Mouse (Mus musculus): Measurements from ENCODE around the gene Crcp.

Crcp gene

GRCm38 (mm10) chr5:130059413-130060328 lies 30.6 kb downstream of the Crcp start:
- DNase-seq = no peak

GRCm38 (mm10) chr5:130060329-130060665 lies 31.2 kb downstream of the Crcp start:
- no peak for DNase-seq

- peak; percentile 37 to 46 for DNase-seq
Measured at GRCm38 (mm10) chr5:130062096-130062495, 33.0 kb downstream of the Crcp start.

DNA sequence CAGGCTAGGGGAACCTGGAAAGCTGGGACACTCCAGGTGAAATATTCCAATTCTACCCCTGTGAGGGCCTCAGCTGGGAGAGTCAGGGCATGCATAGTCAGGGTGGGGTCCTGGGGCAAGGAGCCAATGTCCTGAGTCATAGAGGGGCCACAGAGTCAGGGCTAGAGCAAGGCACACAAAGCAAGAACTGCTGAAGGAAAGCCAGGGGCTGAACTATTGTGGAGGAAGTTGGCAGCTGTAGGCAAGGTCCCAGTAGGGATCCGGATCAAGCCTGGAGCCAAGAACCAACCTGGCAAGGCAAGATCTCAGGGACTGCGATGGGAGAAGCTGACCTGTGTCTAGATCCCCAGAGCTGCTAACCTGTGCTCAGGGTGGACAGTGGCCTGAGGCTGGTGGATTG lies 34.7 kb downstream of the Crcp start:
- no peak for DNase-seq

GRCm38 (mm10) chr5:130065579-130065978 lies 36.5 kb downstream of the Crcp start:
- peak in 1 of 2 experiments; percentile 42 for DNase-seq

DNA sequence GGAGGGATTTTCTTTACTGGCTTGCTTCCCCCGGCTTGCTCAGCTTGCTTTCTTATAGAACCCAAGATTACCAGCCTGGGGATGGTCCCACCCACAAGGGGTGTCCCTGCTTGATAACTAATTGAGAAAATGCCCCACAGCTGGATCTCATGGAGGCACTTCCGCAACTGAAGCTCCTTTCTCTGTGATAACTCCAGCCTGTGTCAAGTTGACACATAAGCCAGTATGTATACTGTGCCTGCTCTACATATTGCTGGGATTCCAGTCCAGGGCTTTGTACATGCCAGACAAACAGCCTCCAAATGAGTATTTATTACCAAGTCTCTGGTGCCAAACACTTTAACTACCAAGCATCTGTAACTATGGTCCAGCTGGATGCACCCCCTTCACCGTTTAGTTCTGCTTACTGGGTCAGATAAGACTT lies 38.8 kb downstream of the Crcp start:
- DNase-seq = no peak

GRCm38 (mm10) chr5:130073026-130073425 lies 43.9 kb downstream of the Crcp start, which contains the start of gene Tpst1:
Tpst1 (plus strand) TSS chr5:130073326.
- DNase-seq = no peak

DNA sequence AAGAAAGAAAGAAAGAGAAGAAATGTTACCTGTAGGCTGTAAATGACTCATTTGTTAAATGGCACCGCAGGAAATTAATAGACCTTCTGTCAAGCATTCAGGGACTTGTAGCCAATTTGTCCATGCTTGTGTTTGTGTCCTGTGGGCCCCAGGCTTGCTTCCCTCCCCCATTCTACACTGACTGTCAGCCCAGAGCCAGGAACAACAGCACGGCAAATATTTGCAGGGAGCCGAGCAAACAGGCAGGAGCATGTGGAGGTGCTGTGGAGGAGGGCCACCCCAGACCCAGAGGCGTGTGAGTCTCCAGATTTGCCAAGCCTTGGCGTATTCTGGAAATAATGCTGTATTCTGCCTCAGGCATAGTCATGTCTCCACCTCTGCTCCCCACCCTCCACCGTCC lies 45.4 kb downstream of the Crcp start:
- DNase-seq = no peak

DNA sequence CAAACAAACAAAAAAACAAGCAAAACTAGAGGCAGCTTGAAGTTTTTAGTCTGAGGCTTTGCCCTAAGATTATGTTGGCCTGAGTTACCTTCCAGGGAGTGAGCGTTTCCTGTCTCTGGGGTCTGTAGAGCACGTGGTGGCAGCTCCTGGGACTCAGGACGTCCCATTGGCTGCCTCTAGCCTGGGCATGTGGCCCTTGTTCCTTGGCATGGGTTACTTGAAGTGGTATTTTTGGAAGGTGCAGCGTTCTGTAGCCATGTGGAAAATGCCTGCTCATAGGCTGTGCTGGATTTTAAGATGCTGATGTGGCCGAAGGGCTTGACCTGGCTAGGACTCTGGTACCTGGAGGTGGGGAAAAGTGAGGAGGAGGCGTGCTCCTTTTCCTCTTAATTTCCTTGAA lies 47.3 kb downstream of the Crcp start:
- DNase-seq = no peak

DNA sequence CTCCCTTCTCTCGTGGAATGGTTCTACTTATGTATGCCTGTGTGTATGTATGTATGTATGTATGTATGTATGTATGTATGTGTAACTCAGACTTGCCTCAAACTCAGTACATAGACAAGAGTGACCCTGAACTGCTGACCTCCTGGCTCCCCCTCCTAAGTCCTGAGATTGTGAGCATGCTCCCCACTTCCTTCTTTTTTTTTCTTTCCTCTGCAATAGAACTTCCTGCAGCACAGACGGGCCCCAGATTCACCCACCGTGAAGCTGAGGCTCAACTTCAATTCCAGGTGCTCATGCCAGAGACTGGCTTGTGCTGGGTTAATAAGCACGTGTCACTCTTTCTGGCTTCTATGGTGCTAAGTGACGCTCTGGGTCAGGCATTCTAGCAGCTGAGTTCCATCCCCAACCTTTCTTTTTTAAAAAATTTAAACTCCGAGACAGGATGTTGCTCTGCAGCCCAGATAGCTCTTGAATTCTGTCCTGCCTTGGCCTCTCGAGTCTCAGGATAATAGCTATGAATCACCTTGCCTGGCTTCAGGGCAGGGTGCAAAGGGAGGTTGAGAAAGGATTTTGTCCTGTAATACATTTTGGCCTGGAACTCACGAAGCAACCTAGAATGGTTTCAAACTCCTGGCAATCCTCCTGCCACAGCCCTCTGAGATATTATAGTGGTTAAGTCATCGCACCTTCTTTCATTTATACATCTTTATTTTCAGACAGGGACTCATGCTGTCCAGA lies 49.2 kb downstream of the Crcp start:
- DNase-seq = peak in 1 of 2 experiments; percentile 21

DNA sequence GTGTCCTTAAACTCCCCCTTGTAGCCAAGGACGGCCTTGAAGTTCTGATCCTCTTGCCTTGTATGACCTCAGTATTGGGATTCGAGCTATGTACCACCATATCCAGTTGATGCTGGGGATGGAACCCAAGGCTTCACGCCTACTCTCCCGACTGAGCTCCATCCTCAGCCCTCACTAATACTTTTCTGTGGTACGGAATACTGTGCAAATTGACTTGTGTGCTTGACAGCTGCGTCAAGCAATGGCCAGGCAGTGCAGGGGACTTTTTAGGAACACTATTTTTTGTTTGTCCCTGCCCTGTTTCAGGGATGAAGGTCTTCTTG lies 49.7 kb downstream of the Crcp start:
- DNase-seq = no peak

DNA sequence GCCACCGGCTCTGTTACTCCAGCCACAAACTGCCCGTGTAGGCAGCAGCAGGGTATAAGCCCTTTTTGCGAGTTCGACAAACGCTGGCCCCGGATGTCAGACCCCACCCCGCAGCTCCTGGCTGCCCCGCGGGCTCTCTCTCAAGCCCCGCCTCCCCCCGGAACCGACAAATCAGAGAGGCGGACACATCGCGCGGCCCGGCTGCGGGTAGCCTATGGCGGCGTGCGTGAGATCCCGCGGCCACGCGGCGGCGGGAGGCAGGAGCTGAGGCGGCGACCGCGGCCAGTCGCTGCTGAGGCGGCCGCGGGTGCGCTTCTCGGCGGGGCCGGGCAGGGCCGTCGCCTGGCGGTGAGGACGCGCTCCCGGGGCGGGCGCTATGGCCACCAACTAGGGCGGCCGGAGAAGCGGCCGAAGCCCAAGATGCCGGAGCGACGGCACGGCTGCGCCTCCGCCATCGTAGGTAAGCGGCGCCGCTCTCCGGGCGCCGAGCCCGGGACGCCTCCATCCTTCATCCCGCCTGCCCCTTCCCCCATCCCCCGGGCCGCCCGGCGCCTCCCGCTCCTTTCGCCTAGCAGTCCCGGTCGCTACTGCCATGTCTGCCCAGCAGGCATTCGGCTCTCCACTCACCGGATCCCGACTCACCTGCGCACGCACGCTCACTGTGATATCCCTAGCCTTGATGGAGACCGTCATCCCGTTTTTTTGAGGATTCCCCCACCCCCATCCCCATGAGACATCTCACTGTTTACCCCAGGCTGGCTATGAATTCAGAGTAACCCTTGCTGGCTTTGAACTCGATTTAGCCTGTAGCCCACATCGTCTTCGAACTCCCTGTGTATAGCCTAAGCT lies 50.3 kb downstream of the Crcp start:
- DNase-seq = peak; percentile 97

- peak; percentile 22 to 26 for DNase-seq
Measured at GRCm38 (mm10) chr5:130080051-130080681, 51.1 kb downstream of the Crcp start.

- DNase-seq = peak; percentile 84 to 85
Measured at GRCm38 (mm10) chr5:130081181-130081881, 52.2 kb downstream of the Crcp start.

GRCm38 (mm10) chr5:130082431-130082830 lies 53.3 kb downstream of the Crcp start:
- DNase-seq = no peak

GRCm38 (mm10) chr5:130084271-130084670 lies 55.2 kb downstream of the Crcp start:
- no peak for DNase-seq

DNA sequence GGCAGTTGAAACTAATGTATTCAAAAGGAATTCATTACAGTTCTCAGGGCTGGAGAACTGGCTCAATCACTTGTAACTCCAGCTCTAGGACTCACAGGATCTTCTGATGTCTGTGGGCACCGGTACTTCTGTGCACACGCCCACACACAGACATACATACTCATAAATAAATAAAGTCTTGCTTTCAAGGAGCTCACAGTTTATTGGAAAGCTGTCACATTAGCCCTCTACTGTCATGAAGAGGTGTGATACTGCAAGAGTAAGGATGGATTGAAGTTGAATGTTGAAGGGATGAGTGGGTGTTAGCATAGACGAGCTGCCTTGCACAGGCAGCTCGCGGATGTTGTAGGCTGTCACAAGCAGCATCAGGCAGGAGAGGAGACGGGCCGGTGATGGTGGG lies 58.9 kb downstream of the Crcp start:
- DNase-seq = no peak

DNA sequence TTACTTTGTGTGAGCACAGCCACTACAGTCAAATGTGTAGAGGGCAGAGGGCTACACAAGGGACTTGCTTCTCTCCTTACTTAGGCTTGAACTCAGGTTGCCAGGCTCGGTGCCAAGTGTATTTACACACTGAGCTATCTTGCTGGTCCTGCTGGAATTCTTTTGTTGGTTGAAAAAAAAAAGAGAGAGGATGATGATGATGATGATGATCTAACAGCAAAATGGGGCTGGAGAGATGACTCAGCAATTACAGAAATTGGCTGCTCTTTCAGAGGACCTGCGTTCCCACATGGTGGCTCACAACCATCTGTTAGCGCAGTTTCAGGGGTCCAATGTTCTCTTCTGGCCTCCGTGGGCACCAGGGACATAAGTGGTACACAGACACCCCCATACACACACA lies 59.5 kb downstream of the Crcp start:
- no peak for DNase-seq

DNA sequence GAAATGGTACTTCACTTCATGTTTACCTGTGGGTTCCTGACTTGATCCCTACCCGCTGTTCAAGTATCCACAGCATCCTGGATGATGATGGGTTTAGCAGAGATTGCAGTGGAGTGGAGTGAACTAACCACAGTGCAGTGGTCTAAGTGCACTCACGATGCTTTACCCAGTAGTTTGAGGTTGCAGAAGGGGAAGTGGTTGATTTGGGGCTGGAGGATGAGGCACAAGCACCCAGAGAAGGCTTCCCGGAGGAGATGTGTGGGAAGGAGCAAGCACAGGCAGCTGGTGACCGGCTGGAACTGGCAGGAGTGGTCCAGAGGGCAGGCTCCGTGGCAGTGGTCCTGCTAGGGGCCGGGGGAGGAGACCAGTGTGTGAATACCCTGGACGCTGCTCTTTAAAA lies 60.1 kb downstream of the Crcp start:
- peak; percentile 41 to 44 for DNase-seq

GRCm38 (mm10) chr5:130089626-130090393 lies 60.7 kb downstream of the Crcp start:
- DNase-seq = peak in 1 of 2 experiments; percentile 52

- no peak for DNase-seq
Measured at GRCm38 (mm10) chr5:130096754-130097153, 67.7 kb downstream of the Crcp start.
